Mouse (Mus musculus) cortical plate, adult 2 months (tissue): ENCODE data around the gene Slc13a4. TPM values are rescaled to one million over a fixed set of nuclear protein-coding genes. Genes with fewer than 3 reads are reported as not detected.

Experiments used
- H3K27ac ChIP-seq: fragments of 200-500 bp; 2 replicates; pipeline ENCODE4 v1.5.1; 2012; ENCODE audit warnings: low read length, control low read depth, inconsistent platforms; ENCODE audit not compliant: insufficient read depth
- H3K4me1 ChIP-seq: fragments of 200-500 bp; 2 replicates; pipeline ENCODE4 v1.6.1; 2011; ENCODE audit warnings: low read length; ENCODE audit not compliant: control insufficient read depth, insufficient read depth
- H3K4me3 ChIP-seq: fragments of 200-500 bp; 2 replicates; pipeline ENCODE4 v1.5.1; 2011; ENCODE audit warnings: mild to moderate bottlenecking, low read length, control low read depth; ENCODE audit not compliant: insufficient read depth
- CTCF ChIP-seq: fragments of 200-500 bp; IDR thresholded peaks from 2 replicates; pipeline ENCODE4 v1.5.1; 2011; ENCODE audit warnings: mild to moderate bottlenecking, control low read depth, low read length; ENCODE audit not compliant: insufficient read depth; ENCODE audit errors: extremely low read depth
- POLR2A ChIP-seq: fragments of 200-500 bp; IDR thresholded peaks from 2 replicates; pipeline ENCODE4 v1.6.1; 2011; ENCODE audit warnings: mild to moderate bottlenecking, low read length, control low read depth; ENCODE audit not compliant: insufficient read depth; ENCODE audit errors: extremely low read depth
- polyA plus RNA-seq: library from polyadenylated mRNA; depleted of rRNA; stranded (reverse); fragments of >200 nt; gene quantifications from 2 replicates; pipeline ENCODE4 v1.2.3, GENCODE M21; 2012

The Slc13a4 gene
- polyA plus RNA-seq, 1 experiment = 9.5 TPM

- Histone ChIP-seq H3K4me1 (no peaks in the 10 kb centered on the region), H3K4me3 (no peak overlapping the region), H3K27ac (no peak overlapping the region)
- no peak for TF ChIP-seq CTCF
- no peak for TF ChIP-seq POLR2A
Observed at GRCm38 (mm10) chr6:35334278-35334677, 26.3 kb upstream of the Slc13a4 start.

- H3K4me1 ChIP-seq = no peaks in the 10 kb centered on the region
- TF ChIP-seq POLR2A (no peak), CTCF (no peak)
Observed at GRCm38 (mm10) chr6:35333632-35334031, 25.7 kb upstream of the Slc13a4 start.

GRCm38 (mm10) chr6:35330834-35331233, 22.9 kb upstream of the Slc13a4 start:
- Histone ChIP-seq H3K4me1 (no peaks in the 10 kb centered on the region; the same call in 1 of the 2 replicates), H3K4me3 (no peak overlapping the region), H3K27ac (no peak overlapping the region)
- TF ChIP-seq POLR2A (no peak), CTCF (no peak)

More at GRCm38 (mm10) chr6:35333632-35334031, 25.7 kb upstream of the Slc13a4 start:
- H3K27ac ChIP-seq = no peak overlapping the region
- no peak overlapping the region for H3K4me3 ChIP-seq

DNA sequence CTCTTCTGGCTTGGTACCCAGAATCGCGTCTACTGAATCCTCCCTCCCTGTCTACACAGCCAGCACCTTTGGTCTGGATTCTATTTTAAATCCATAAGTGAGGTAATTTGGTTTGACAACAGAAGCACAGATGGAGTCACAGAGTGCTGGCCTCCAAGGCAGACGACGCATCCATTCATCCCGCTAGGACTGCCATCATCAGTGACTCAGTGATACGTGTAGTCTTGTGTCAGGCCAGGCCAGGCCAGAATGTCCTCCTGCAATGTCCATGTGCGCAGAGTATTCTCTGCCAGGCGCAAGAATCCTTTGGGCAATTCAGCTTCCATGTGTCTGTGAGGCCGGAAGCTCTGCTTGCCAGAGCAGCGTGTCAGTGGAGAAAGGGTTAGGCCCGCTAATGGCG, 22.0 kb upstream of the Slc13a4 start:
- Histone ChIP-seq H3K4me3 (no peak overlapping the region), H3K4me1 (no peaks in the 10 kb centered on the region; the same call in 1 of the 2 replicates), H3K27ac (no peak overlapping the region)
- TF ChIP-seq POLR2A (no peak), CTCF (no peak)

DNA sequence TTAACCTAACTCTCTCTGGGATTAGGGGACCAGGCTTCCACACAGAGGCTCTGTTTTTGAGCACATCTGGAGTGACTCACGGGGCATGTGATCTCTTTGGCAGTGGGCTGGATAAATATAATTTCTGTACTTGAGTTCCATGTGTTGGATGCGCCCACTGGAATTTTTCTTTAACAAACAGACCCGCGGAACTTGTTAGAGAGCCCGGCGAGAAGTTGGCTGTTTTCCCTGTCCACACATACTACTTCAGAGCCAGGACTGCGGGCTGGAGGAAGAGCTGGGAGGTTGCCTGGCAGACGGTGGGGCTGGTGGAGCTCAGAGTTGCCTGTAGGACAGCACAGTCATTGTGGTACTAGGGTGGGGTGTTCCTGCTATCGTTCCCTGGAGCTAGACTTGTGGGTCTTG, 18.2 kb upstream of the Slc13a4 start, which contains the start of gene Fam180a:
Gene Fam180a (minus strand): TSS at position 31 of the 405 bp plus-strand sequence.
- TF ChIP-seq POLR2A = no peak
- no peak for TF ChIP-seq CTCF
- no peak within 1 kb of the TSS for H3K4me3 ChIP-seq
- H3K27ac ChIP-seq = no peak within 1 kb of the TSS
- H3K4me1 ChIP-seq = no peaks in the 10 kb centered on the region; the same call in 1 of the 2 replicates

GRCm38 (mm10) chr6:35324306-35324705, 16.4 kb upstream of the Slc13a4 start:
- TF ChIP-seq POLR2A = no peak
- no peak for TF ChIP-seq CTCF
- Histone ChIP-seq H3K4me1 (no peaks in the 10 kb centered on the region; the same call in 1 of the 2 replicates), H3K27ac (no peak overlapping the region), H3K4me3 (no peak overlapping the region)

GRCm38 (mm10) chr6:35323046-35323445, 15.1 kb upstream of the Slc13a4 start:
- no peak for TF ChIP-seq POLR2A
- no peak for TF ChIP-seq CTCF
- Histone ChIP-seq H3K4me3 (no peak overlapping the region), H3K4me1 (no peaks in the 10 kb centered on the region; the same call in 1 of the 2 replicates), H3K27ac (no peak overlapping the region)

DNA sequence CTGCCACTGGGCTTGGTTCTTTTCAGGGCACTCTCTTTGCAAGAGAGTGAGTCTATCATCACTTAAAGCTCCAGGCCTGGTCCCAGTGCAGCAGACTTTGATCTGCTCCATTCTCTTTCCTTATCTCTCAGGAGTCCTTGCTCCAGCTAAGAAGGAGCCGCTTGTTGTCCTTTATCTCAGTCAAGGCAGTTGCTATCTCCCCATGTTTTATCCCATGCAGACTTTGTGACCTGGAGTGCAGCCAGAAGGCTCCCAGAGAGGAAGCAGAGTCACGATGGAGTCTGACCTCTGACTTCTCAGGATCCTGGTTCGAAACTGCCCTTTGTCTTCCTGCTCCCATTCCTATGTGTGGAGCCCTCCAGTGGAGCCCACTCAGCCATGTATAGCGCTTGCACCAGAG, 13.2 kb upstream of the Slc13a4 start:
- H3K4me3 ChIP-seq = no peak overlapping the region
- TF ChIP-seq CTCF (no peak), POLR2A (no peak)
- no peak overlapping the region for H3K27ac ChIP-seq
- no peaks in the 10 kb centered on the region for H3K4me1 ChIP-seq

DNA sequence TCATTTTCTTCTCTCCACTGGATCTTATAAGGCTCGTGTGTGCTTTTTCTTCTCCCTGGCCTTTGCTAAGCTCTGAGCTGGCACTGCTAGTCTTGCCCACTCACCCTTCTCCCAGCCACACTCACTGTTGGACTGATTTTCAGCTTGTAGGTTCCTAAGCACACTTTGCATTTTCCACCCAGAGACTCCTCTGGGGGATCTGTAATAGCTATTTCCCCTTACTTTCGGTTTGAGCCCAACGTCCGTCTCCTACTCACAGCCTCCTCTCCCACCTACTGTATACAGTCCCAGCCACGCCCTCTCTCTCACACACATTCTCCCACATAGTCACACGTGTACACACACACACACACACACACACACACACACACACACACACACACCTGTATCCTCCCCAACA, 11.9 kb upstream of the Slc13a4 start:
- no peak overlapping the region for H3K4me3 ChIP-seq
- TF ChIP-seq POLR2A = no peak
- TF ChIP-seq CTCF = no peak
- H3K4me1 ChIP-seq = no peaks in the 10 kb centered on the region
- H3K27ac ChIP-seq = no peak overlapping the region

DNA sequence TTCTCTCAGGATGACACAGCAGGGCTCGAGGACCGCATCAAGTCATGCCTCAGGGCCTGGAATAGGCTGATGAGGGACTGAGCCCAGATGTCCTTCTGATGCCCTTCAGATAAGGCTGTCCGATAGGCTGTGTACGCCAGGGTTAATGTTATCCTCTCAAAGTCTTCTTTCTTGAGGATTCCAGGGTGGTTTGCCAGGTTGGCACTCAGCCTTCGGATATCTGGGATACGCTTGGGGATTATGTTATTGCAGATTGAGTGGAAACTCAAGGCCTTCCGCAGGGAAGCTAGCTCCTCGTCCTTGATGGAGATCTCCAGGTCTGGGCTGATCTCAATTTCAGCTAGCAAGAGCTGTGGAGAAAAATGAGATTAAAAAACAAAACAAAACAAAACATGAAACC, 5.6 kb upstream of the Slc13a4 start:
- no peak overlapping the region for H3K4me3 ChIP-seq
- TF ChIP-seq POLR2A = no peak
- TF ChIP-seq CTCF = no peak
- H3K27ac ChIP-seq = no peak overlapping the region
- H3K4me1 ChIP-seq = no peaks in the 10 kb centered on the region

GRCm38 (mm10) chr6:35309406-35309805, 1.5 kb upstream of the Slc13a4 start:
- H3K27ac ChIP-seq = no peak overlapping the region
- TF ChIP-seq POLR2A (no peak), CTCF (no peak)
- H3K4me1 ChIP-seq = no peaks in the 10 kb centered on the region
- H3K4me3 ChIP-seq = no peak overlapping the region
